ENCODE assay signal across 23 mouse cellular contexts in genomic region chr5:140180016-140180415, GRCm38 (mm10).
"Had no signal": no experiment of that assay in that cellular context is flagged by ENCODE, and none has a peak within 500 bp of the region (broad histone marks: within the 10 kb centered on the region; RNA-seq: fewer than 3 reads in every experiment).

No protein-coding gene starts in this region.

- H3K9me3 ChIP-seq: limb, embryonic 10.5 days; limb, embryonic 13.5 days; midbrain, embryonic 12.5 days; midbrain, embryonic 15.5 days; neural tube, embryonic 12.5 days; neural tube, embryonic 15.5 days had no signal

- H3K9ac ChIP-seq: limb, embryonic 13.5 days; liver, embryonic 14.5 days; liver, postnatal 0 days; lung, embryonic 14.5 days; midbrain, embryonic 12.5 days; midbrain, embryonic 15.5 days; neural tube, embryonic 12.5 days; neural tube, embryonic 15.5 days had no signal

- H3K4me3 ChIP-seq: layer of hippocampus, adult 2 months; limb, embryonic 10.5 days; limb, embryonic 13.5 days; midbrain, embryonic 12.5 days; midbrain, embryonic 15.5 days; neural tube, embryonic 12.5 days; neural tube, embryonic 15.5 days had no signal

- ATAC-seq: intestine, embryonic 16.5 days; liver, postnatal 0 days; lung, postnatal 0 days; midbrain, embryonic 15.5 days had no signal

- H3K36me3 ChIP-seq: limb, embryonic 10.5 days; limb, embryonic 13.5 days; midbrain, embryonic 12.5 days; midbrain, embryonic 15.5 days; neural tube, embryonic 12.5 days; neural tube, embryonic 15.5 days had no signal

- H3K27ac ChIP-seq: layer of hippocampus, adult 2 months; limb, embryonic 10.5 days; limb, embryonic 13.5 days; liver, embryonic 14.5 days; macrophage; midbrain, embryonic 12.5 days; midbrain, embryonic 15.5 days; neural tube, embryonic 12.5 days; neural tube, embryonic 15.5 days; stomach, postnatal 0 days had no signal

- DNase-seq: kidney, adult 8-10 months; layer of hippocampus, adult 9-11 months; liver; liver, postnatal 0 days; lung, embryonic 14.5 days; right cerebral cortex, adult 18-20 months; right cerebral cortex, postnatal 14 days; right cerebral cortex, postnatal 4 days; thymus, adult 2 months; thymus, postnatal 14 days; thymus, postnatal 4 days had no signal

- H3K4me2 ChIP-seq: limb, embryonic 13.5 days; lung, embryonic 14.5 days; midbrain, embryonic 12.5 days; midbrain, embryonic 15.5 days; neural tube, embryonic 12.5 days; neural tube, embryonic 15.5 days had no signal

- H3K27me3 ChIP-seq: limb, embryonic 13.5 days; midbrain, embryonic 12.5 days; midbrain, embryonic 15.5 days; neural tube, embryonic 12.5 days; neural tube, embryonic 15.5 days had no signal
